Mouse (Mus musculus) lung, embryonic 14.5 days (tissue): ENCODE results near the gene Aoc1. TPM values are rescaled to one million over a fixed set of nuclear protein-coding genes. Genes with fewer than 3 reads are reported as not detected.
A peak's percentile ranks its signal among the peaks of the same experiment; 100 is the strongest.
"Not testable (repeated sequence)": the region's sequence is repeated elsewhere in the genome, so short reads cannot be mapped to it uniquely, and the experiment has no call there.

Experiments
- ATAC-seq: fragments of 200-750 bp; cut with Nextera tagmentation; 2 replicates; pipeline ENCODE4 v1.8.0; 2017; ENCODE audit warnings: mild to moderate bottlenecking, moderate TSS enrichment, moderate library complexity; ENCODE audit not compliant: insufficient read depth
- DNase-seq: peaks from one replicate; pipeline ENCODE4 v3.0.0-alpha.2; 2015
- H3K27ac ChIP-seq: fragments of 300-500 bp; sonication (generic); 2 replicates; pipeline ENCODE4 v1.5.1; 2014; ENCODE audit warnings: low read depth, mild to moderate bottlenecking, moderate library complexity
- H3K27me3 ChIP-seq: fragments of 300-500 bp; sonication (generic); 2 replicates; pipeline ENCODE4 v1.6.1; 2014; ENCODE audit warnings: low read length, control low read depth; ENCODE audit not compliant: insufficient read depth
- H3K36me3 ChIP-seq: fragments of 300-500 bp; sonication (generic); 2 replicates; pipeline ENCODE4 v1.6.1; 2014; ENCODE audit warnings: control low read depth; ENCODE audit not compliant: insufficient read depth
- H3K4me1 ChIP-seq: fragments of 300-500 bp; sonication (generic); 2 replicates; pipeline ENCODE4 v1.6.1; 2014; ENCODE audit warnings: antibody characterized with exemption, control low read depth; ENCODE audit not compliant: insufficient read depth
- H3K4me2 ChIP-seq: fragments of 300-500 bp; sonication (generic); 2 replicates; pipeline ENCODE4 v1.6.1; 2014; ENCODE audit warnings: mild to moderate bottlenecking
- H3K4me3 ChIP-seq: fragments of 300-500 bp; sonication (generic); 2 replicates; pipeline ENCODE4 v1.5.1; 2014; ENCODE audit warnings: low read depth, low read length
- H3K9ac ChIP-seq: fragments of 300-500 bp; sonication (generic); 2 replicates; pipeline ENCODE4 v1.6.1; 2014
- H3K9me3 ChIP-seq: fragments of 300-500 bp; sonication (generic); 2 replicates; pipeline ENCODE4 v1.6.1; 2016; ENCODE audit warnings: low read depth, low read length, control low read depth
- CTCF ChIP-seq: IDR thresholded peaks from 2 replicates; pipeline ENCODE4 v1.5.1; 2016; ENCODE audit warnings: antibody characterized with exemption, low read depth
- WGBS: fragments of 180-500 bp; shearing (Covaris S2); extraction: QIAGEN DNeasy Blood & Tissue Kit; methylation state at CpG from one replicate; pipeline ENCODE4 v1.1.7; 2014; 5-methylcytosine and 5-hydroxymethylcytosine counted together
- polyA plus RNA-seq: library from polyadenylated mRNA; unstranded; fragments of >200 nt; fragmentation: Nextera tagmentation; extraction: Ambion mirVana; gene quantifications from 2 replicates; pipeline ENCODE4 v1.2.1, GENCODE M21; 2014

Gene Aoc1
- polyA plus RNA-seq, 1 experiment from 2014 or later, result not detected

DNA sequence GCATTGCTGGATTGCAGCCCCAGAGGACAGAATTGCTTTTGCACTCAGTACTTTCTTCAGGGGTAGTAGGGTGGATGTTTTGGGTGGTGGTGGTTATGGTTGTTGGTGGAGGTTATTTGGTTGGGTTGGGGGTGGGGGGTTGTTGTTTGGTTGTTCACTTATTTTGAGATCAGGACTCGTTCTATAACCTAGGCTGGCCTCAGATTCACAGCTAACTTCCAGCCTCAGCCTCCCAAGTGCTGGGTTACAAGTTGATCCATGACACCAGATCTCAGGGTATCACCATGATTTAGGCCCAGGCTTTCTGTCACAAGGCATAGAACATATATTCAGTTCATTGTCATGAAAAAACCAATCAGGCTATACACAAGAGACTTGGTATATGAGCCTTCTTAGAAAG, 11.8 kb upstream of the Aoc1 start:
- no peak for DNase-seq
- H3K9ac ChIP-seq, result no peak overlapping the region
- no peak for TF ChIP-seq CTCF

GRCm38 (mm10) chr6:48861616-48862280, 10.9 kb upstream of the Aoc1 start:
- Histone ChIP-seq H3K4me3 (no peak overlapping the region), H3K36me3 (no peaks in the 10 kb centered on the region), H3K4me1 (peaks cover 4% of the 10 kb centered on the region; the same call in 1 of the 2 replicates), H3K27me3 (no peaks in the 10 kb centered on the region), H3K9me3 (no peaks in the 10 kb centered on the region), H3K27ac (no peak overlapping the region), H3K9ac (no peak overlapping the region), H3K4me2 (no peak overlapping the region)
- peak; percentile 48 for DNase-seq
- 66% methylated on average over 12 of the region's 12 CpGs for WGBS
- no peak for TF ChIP-seq CTCF
- ATAC-seq, result peak; percentile 29; the same call in 1 of the 2 replicates

More for the DNA sequence above, 11.8 kb upstream of the Aoc1 start:
- Histone ChIP-seq H3K9me3 (no peaks in the 10 kb centered on the region), H3K27me3 (no peaks in the 10 kb centered on the region), H3K4me2 (no peak overlapping the region), H3K4me3 (no peak overlapping the region), H3K36me3 (no peaks in the 10 kb centered on the region), H3K4me1 (peaks cover 4% of the 10 kb centered on the region; the same call in 1 of the 2 replicates), H3K27ac (no peak overlapping the region)
- WGBS, result 88% methylated on average over 1 of the region's 1 CpGs
- ATAC-seq, result no peak

DNA sequence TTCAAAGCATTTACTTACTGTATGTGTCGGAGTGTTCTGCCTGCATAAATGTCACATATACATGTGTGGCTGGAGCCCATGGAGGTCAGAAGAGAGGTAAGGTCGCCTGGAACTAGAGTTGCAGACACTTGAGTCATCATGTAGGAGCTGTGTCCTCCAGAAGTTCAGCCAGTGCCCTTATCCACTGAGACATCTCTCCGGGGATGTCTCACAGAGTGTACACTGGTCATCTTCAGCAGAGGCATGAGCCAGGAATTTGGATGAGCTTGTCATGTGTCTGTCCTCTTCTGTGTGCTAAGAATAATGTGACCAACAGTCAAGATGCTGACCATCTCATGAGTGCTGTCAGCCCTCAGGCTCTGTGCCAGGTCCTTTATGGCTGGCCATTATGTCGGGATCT, 9.9 kb upstream of the Aoc1 start:
- Histone ChIP-seq H3K4me3 (no peak overlapping the region), H3K27me3 (no peaks in the 10 kb centered on the region), H3K36me3 (no peaks in the 10 kb centered on the region), H3K9ac (no peak overlapping the region), H3K4me1 (peaks cover 4% of the 10 kb centered on the region; the same call in 1 of the 2 replicates), H3K9me3 (no peaks in the 10 kb centered on the region), H3K4me2 (no peak overlapping the region), H3K27ac (no peak overlapping the region)
- ATAC-seq (0 out of 2 replicates have a peak, but pooled peaks have one; percentile 14), DNase-seq (peak; percentile 39)
- TF ChIP-seq CTCF, result no peak
- 67% methylated on average over 4 of the region's 4 CpGs for WGBS

DNA sequence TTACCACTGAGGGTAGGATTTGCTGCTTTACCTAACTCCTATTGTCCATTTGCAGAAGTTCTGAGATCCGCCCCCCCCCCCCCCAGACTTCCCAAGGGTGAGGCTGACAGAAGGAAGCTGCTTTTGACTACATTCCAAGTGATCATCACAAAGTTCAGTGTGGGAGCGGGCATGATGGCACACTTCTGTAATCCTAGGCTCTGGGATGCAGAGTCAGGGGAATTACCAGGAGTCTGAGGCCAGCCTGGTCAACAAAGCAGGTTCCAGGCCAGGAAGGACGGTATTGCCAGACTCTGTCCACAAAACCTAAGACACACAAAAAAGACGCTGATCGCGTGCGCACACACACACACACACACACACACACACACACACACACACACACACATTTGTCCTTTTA, 9.2 kb upstream of the Aoc1 start:
- H3K4me1 ChIP-seq, result 0 out of 2 replicates have a peak, but pooled peaks cover 4% of the 10 kb centered on the region
- no peak for TF ChIP-seq CTCF
- 72% methylated on average over 7 of the region's 7 CpGs for WGBS
- H3K4me3 ChIP-seq, result no peak overlapping the region
- no peak overlapping the region for H3K9ac ChIP-seq
- H3K27me3 ChIP-seq, result no peaks in the 10 kb centered on the region
- H3K4me2 ChIP-seq, result no peak overlapping the region
- no peaks in the 10 kb centered on the region for H3K36me3 ChIP-seq
- ATAC-seq (no peak), DNase-seq (peak; percentile 47)
- no peak overlapping the region for H3K27ac ChIP-seq
- H3K9me3 ChIP-seq, result no peaks in the 10 kb centered on the region

GRCm38 (mm10) chr6:48864181-48864580, 8.5 kb upstream of the Aoc1 start:
- TF ChIP-seq CTCF, result no peak
- WGBS, result 26% methylated on average over 3 of the region's 3 CpGs
- H3K27ac ChIP-seq, result no peak overlapping the region

DNA sequence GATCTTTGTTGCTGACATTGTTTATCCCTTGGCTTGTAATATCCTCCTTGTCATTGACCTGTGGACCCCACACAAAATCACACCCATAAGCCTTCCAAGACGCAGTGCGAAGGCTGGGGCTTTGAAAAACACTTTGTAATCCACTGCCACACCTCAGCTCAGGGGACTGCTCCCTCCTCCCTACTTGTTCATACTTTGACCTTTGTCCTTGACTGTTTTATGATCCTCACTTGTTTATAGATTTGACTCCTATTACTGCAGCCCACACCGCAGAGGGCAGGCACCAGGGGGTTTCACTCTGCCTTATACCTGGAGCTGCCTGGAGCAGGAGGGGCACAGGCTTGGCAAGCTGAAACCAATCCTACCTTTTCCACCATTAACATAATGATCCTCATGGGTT, 8.0 kb upstream of the Aoc1 start:
- H3K9me3 ChIP-seq, result no peaks in the 10 kb centered on the region
- no peak overlapping the region for H3K9ac ChIP-seq
- ATAC-seq, result no peak
- no peaks in the 10 kb centered on the region for H3K27me3 ChIP-seq
- no peaks in the 10 kb centered on the region for H3K36me3 ChIP-seq
- DNase-seq, result no peak
- H3K27ac ChIP-seq, result no peak overlapping the region
- WGBS, result 51% methylated on average over 3 of the region's 3 CpGs
- no peak overlapping the region for H3K4me3 ChIP-seq
- no peak overlapping the region for H3K4me2 ChIP-seq
- no peak for TF ChIP-seq CTCF
- 0 out of 2 replicates have a peak, but pooled peaks cover 4% of the 10 kb centered on the region for H3K4me1 ChIP-seq

More at GRCm38 (mm10) chr6:48864181-48864580, 8.5 kb upstream of the Aoc1 start:
- no peak overlapping the region for H3K4me2 ChIP-seq
- no peaks in the 10 kb centered on the region for H3K27me3 ChIP-seq
- no peaks in the 10 kb centered on the region for H3K36me3 ChIP-seq
- no peak overlapping the region for H3K4me3 ChIP-seq
- H3K4me1 ChIP-seq, result 0 out of 2 replicates have a peak, but pooled peaks cover 4% of the 10 kb centered on the region
- H3K9me3 ChIP-seq, result no peaks in the 10 kb centered on the region
- no peak overlapping the region for H3K9ac ChIP-seq
- DNase-seq, result no peak
- no peak for ATAC-seq

GRCm38 (mm10) chr6:48865152-48865745, 7.4 kb upstream of the Aoc1 start:
- ATAC-seq (no peak), DNase-seq (no peak)
- no peaks in the 10 kb centered on the region for H3K27me3 ChIP-seq
- H3K9me3 ChIP-seq, result no peaks in the 10 kb centered on the region
- H3K4me3 ChIP-seq, result no peak overlapping the region
- no peaks in the 10 kb centered on the region for H3K36me3 ChIP-seq
- no peak overlapping the region for H3K27ac ChIP-seq
- 73% methylated on average over 1 of the region's 1 CpGs for WGBS
- TF ChIP-seq CTCF, result no peak
- H3K9ac ChIP-seq, result no peak overlapping the region
- H3K4me2 ChIP-seq, result no peak overlapping the region
- H3K4me1 ChIP-seq, result 0 out of 2 replicates have a peak, but pooled peaks cover 4% of the 10 kb centered on the region

DNA sequence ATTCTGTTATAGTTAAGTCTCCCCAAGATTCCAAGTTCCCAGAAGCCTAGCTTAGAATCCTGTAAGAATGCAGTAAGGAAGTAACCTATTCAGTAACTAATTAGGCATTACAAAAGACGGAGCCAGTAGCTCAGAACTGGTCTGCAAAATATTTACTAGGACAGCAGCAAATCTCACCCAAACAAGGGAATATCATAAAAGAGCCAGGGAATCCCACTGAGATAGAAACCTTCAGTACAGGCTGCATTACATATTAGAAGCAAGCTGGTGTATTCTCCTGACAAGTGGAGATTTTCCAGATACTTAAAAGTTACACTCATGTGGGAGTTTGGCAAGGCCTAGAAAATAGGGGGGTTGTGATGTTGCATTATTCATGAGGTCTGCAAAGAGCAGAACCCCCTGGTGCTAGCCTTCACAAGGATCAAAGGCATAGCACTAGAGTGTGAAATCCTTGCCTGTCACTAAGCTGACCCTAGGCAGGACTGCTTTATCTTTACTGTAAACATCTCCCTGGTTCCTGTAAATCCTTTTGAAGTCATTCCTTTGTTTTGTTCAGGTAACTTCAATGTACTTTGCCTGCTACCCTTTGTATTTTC, 6.2 kb upstream of the Aoc1 start:
- H3K36me3 ChIP-seq, DNase-seq, H3K4me2 ChIP-seq, H3K27me3 ChIP-seq, H3K9ac ChIP-seq, H3K27ac ChIP-seq, H3K4me3 ChIP-seq, H3K9me3 ChIP-seq, H3K4me1 ChIP-seq, ATAC-seq: not testable (repeated sequence)
- 33% methylated on average over 1 of the region's 1 CpGs for WGBS
